Mouse (Mus musculus): Measurements from ENCODE around the gene Hoxb7.

Gene Hoxb7

GRCm38 (mm10) chr11:96313134-96313533, 26.7 kb downstream of the Hoxb7 start:
- in situ Hi-C loops (cut with MboI, MseI) = loop anchor here in 1 of 2 experiments (25.0 kb wide), 1 partner anchor 249 kb away; no protein-coding TSS in a partner anchor

- in situ Hi-C loops (cut with MboI, MseI) = loop anchor here in 1 of 2 experiments (25.0 kb wide), 1 partner anchor 248 kb away; no protein-coding TSS in a partner anchor
Measured at GRCm38 (mm10) chr11:96313806-96314428, 27.5 kb downstream of the Hoxb7 start.

DNA sequence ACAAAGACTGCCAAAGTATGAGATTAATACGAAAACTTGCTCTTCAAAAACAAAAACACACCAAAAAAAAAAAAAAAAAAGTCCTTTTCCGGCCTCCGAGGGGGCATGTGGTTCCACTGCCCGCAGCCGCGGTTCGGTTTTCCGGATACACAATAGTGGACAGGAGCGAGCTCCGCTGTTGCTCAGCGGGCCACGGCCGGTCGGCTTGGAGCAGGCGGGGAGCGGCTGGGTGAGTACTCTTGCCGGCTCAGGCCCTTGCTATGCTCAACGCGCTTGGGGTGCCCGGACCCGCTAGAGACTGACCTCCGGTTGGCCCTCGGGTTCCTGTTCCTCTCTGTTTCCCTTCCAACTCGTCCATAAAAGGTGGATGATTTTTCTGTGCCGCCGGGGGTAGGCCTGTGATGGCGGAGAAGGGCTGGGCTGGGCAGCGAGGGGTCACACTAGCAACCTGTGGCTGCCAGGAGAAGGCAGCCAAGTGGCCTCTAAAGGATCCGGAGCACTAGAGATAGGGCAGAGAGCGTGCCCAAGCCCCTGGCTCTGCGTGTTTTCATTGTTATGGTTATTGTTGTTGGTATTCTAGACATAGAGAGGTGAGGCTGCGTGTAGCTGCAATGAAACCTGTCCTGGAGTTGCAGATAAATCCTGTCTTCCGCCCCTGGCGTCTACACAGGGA, 28.4 kb downstream of the Hoxb7 start:
- in situ Hi-C loops (cut with MboI, MseI) = loop anchor here in 1 of 2 experiments (25.0 kb wide), 1 partner anchor 247 kb away; no protein-coding TSS in a partner anchor

GRCm38 (mm10) chr11:96315344-96315681, 28.9 kb downstream of the Hoxb7 start:
- in situ Hi-C loops (cut with MboI, MseI) = loop anchor here in 1 of 2 experiments (25.0 kb wide), 1 partner anchor 247 kb away; no protein-coding TSS in a partner anchor

DNA sequence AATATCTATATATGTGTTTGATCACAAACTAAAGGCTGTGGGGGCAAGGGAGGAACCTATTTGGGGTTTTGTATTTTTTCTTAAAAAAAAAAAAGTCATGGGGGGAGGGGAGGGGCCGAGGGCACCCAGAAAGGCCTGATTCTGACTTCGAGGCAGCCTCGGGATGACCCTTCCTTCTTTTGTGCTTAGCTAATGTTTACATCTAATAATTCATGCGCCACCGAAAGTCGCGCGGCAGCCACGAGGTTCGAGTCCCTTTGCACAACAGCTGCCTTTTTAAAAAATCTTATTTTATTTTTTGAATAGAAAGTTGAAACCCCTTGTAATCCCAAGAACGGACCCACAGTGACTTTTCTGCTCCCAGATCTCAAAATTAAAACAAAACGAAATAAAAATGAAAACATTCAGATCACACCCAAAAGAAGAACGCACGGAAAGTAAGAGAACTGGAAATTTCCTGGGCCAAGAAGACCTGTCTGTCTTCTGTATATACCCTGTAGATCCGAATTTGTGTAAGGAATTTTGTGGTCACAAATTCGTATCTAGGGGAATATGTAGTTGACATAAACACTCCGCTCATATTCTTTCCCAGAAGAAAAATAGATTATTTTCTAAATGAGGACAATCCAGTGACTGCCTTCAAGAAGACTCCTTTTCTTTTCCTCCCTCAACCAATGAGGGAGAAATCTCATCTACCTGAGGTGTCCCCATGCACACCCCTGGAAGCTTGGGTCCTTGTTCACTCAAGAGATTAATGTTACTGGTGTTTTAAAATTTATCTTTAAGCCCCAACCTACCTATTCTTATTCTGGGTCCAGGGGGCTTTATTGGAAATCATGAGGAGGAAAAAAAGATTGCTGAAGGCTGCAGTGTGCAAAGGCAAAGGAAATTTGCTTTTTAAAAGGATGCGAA, 30.5 kb downstream of the Hoxb7 start:
- in situ Hi-C loops (cut with MboI, MseI) = loop anchor here in 1 of 2 experiments (25.0 kb wide), 1 partner anchor 245 kb away; no protein-coding TSS in a partner anchor

DNA sequence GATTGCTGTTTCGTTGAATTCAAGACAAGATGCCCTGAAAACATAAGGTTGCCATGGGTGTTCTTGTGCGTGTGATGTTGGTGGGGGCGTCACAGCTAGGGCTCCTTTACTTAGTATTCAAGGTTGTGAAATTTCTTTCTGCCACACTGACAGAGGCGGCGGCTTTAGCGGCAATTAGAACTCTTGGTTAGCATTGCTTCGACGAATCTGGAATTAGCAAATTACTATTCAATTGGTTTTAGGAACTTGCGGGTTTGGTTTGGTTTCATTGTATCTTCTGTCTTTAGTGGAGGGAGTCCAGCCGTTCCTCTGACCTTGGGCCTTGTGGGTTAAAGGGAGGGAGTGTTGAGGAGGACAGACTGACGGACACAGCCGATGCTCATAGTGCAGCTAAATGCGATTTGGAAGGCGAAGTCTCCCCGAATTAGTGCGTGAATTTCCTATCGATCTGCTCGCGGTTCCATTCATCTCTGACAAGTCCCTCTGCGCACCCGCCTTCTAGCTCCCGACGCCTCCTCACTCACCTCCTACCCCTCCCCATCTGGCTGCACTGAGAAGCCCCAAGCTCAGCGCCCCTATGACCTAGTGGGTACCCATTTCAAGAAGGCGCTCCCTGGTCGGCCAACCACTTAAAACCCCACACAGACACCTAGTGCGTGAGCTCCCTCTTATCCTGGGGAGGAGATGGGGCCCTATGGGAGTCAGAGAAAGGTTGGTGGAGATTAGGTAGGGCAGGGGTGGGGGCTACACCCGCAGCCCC, 31.4 kb downstream of the Hoxb7 start, which contains the start of gene Hoxb4:
Gene Hoxb4, plus strand, starts transcription at position 660 of the 760 bp plus-strand sequence.
- in situ Hi-C loops (cut with MboI, MseI) = loop anchor here in 1 of 2 experiments (25.0 kb wide), 1 partner anchor 245 kb away; no protein-coding TSS in a partner anchor

- in situ Hi-C loops (cut with MboI, MseI) = loop anchor here in 1 of 2 experiments (25.0 kb wide), 1 partner anchor 244 kb away; no protein-coding TSS in a partner anchor
Measured at GRCm38 (mm10) chr11:96318368-96319070, 32.1 kb downstream of the Hoxb7 start.

DNA sequence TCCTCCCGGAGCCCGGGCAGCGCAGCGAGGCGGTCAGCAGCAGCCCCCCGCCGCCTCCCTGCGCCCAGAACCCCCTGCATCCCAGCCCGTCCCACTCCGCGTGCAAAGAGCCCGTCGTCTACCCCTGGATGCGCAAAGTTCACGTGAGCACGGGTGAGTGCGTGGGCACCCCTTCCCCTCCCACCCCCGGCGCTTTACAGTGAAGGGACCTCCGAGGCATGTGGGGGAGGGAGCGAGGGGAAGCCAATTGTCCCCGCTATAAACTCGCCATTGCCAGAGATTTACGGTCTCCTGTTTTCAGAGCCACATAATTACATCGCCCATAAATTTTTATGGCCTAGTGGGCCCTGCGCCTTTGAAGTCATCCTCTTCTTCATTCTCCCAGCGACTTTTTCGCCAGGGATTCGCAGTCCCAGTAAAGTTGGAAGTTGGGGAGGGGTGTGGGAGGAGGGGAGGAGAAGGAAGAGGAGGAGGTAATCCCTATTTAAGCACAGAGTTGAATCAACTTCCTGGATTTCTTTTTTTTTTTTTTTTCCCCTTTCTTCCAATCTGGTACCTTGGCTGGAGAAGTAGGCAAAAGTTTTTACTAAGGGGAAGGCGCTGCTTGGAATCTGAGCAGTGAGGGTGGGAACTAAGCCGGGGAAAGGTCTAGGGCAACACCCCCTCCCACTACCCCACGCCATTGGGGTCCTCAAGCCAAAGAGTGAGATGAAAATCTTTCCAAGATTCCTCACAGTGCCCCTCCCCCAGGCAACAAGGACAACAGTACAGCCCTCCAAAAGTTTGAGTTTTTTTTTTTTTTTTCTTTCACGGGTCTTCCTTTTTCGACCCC, 32.9 kb downstream of the Hoxb7 start:
- in situ Hi-C loops (cut with MboI, MseI) = loop anchor here in 1 of 2 experiments (25.0 kb wide), 1 partner anchor 243 kb away; no protein-coding TSS in a partner anchor

GRCm38 (mm10) chr11:96319910-96320309, 33.5 kb downstream of the Hoxb7 start:
- in situ Hi-C loops (cut with MboI, MseI) = loop anchor here in 1 of 2 experiments (25.0 kb wide), 1 partner anchor 242 kb away; no protein-coding TSS in a partner anchor

DNA sequence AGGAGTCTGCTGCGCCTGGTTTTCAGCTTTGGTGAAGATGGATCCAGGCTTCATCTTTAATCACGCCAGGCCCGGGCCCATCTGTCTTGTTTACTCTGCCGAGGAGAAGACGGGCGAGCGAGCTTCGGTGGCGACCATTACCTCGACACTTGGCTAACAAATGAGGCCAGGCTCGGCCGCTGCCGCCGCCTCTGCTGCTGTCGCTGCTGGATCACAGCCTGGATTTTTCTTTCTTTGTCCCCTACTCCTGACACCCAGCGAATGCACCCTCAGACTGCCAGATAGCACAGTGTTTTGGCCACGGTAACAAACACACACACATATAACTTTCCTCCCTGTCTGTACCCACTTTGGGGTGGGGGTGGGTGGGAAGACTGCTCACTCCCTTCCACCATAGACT, 34.3 kb downstream of the Hoxb7 start:
- in situ Hi-C loops (cut with MboI, MseI) = loop anchor here in 1 of 2 experiments (25.0 kb wide), 1 partner anchor 242 kb away; no protein-coding TSS in a partner anchor

- in situ Hi-C loops (cut with MboI, MseI) = loop anchor here in 1 of 2 experiments (25.0 kb wide), 1 partner anchor 240 kb away; no protein-coding TSS in a partner anchor
Measured at GRCm38 (mm10) chr11:96321846-96322245, 35.4 kb downstream of the Hoxb7 start.

- in situ Hi-C loops (cut with MboI, MseI) = loop anchor here in 1 of 2 experiments (25.0 kb wide), 1 partner anchor 240 kb away; no protein-coding TSS in a partner anchor
Measured at GRCm38 (mm10) chr11:96322738-96323137, 36.3 kb downstream of the Hoxb7 start.

DNA sequence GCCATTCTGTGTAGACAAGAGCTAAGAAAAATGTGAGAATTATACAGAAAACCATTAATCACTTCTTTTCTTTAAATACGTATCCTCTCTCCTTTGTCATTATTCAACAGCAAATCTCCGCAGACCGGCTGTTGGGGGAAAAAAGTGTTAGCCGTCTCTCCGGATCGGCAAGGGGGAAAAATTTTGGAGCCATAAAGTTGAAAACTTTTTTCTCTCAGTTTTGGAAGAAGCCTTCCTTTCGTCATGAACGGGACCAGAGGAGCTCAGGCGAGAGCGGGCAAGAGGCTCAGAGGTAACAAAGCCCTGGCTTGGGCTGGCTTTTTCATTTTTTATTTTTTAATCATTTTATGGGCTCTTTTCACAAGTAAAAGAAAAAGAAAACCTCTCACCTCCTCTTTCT, 36.7 kb downstream of the Hoxb7 start, which contains the start of gene Hoxb3:
Gene Hoxb3, plus strand, starts transcription at position 173 of the 400 bp plus-strand sequence.
- in situ Hi-C loops (cut with MboI, MseI) = loop anchor here in 1 of 2 experiments (25.0 kb wide), 1 partner anchor 239 kb away; no protein-coding TSS in a partner anchor

DNA sequence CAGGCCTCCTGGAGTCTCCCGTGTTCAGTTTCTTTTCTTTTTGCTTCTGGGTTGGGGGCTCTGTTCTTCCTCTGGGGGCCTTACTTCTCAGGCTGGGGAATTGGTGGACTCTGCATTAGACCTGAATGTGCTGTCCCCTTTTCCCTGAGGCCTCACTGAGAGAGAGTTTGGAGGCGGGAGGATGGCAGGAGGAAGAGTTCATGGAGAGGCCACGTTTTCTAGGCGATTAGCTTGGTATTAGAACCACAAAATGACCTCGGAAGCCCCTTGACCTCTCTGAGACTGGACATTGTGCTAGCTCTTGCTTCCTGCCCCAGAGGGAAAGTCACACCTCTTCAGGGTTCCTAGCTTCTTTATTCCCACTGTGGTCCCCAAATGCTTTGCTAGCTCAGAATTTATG, 37.7 kb downstream of the Hoxb7 start:
- in situ Hi-C loops (cut with MboI, MseI) = loop anchor here in 1 of 2 experiments (25.0 kb wide), 1 partner anchor 238 kb away; no protein-coding TSS in a partner anchor

GRCm38 (mm10) chr11:96324965-96325364, 38.5 kb downstream of the Hoxb7 start:
- in situ Hi-C loops (cut with MboI, MseI) = loop anchor here in 1 of 2 experiments (25.0 kb wide), 1 partner anchor 237 kb away; no protein-coding TSS in a partner anchor

- in situ Hi-C loops (cut with MboI, MseI) = no loop called here
Measured at GRCm38 (mm10) chr11:96325747-96326212, 39.4 kb downstream of the Hoxb7 start.

DNA sequence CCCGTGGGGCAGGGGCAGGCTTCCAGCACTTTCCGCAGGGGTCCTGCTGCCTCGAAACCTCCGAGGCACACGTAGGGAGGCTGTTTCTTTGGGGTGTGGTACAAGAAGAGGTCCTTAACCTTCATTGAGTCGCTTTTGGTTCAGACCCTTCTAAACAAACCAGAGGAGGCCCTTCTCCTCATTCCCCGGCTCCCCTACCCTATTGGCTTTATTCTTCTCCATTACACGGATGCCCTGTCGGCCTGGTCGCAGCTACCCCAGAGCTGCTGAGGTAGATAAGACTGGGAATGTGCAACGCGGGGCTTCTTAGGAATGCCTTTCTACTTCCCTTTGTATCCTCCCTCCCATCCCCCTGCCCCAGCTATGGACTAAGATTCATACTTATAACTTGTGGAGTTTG, 40.3 kb downstream of the Hoxb7 start:
- in situ Hi-C loops (cut with MboI, MseI) = no loop called here

- in situ Hi-C loops (cut with MboI, MseI) = no loop called here
Measured at GRCm38 (mm10) chr11:96327122-96327521, 40.7 kb downstream of the Hoxb7 start.

Data from T-helper 17 cell (primary cell).